Mouse (Mus musculus): ENCODE measurements around the gene Ppara.
A peak's percentile ranks its signal among the peaks of the same experiment; 100 is the strongest.

Gene Ppara

GRCm38 (mm10) chr15:85802931-85803330 lies 68.1 kb downstream of the Ppara start:
- no peak for DNase-seq (ENCODE audit: low spot score in 2 of 2)

GRCm38 (mm10) chr15:85806886-85807285 lies 72.1 kb downstream of the Ppara start:
- DNase-seq (ENCODE audit: low spot score in 2 of 2): no peak

DNA sequence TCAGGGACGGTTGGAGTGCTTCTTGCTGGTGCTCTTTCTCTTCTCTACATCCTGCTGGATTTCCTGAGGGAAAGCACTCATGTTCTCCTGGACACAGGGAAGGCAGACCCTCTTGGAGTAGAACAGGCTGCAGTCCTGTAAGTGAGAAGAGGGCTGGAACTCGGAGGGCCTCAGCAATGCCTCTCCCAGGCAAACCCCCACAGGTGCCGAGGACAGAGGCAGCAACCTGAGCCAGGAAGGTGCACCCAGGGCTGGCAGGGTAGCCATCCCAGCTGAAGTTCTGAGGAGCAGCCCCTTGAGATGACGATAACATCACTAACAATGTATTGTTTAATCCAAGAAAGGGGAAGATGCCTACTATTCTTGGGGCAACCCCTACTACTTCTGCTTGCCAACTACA lies 72.6 kb downstream of the Ppara start:
- DNase-seq (ENCODE audit: low spot score in 2 of 2): no peak

GRCm38 (mm10) chr15:85808031-85808430 lies 73.2 kb downstream of the Ppara start:
- DNase-seq (ENCODE audit: low spot score in 2 of 2): no peak

GRCm38 (mm10) chr15:85808434-85808833 lies 73.7 kb downstream of the Ppara start:
- DNase-seq (ENCODE audit: low spot score in 2 of 2): no peak

GRCm38 (mm10) chr15:85809091-85809490 lies 74.3 kb downstream of the Ppara start:
- no peak for DNase-seq (ENCODE audit: low spot score in 2 of 2)

DNA sequence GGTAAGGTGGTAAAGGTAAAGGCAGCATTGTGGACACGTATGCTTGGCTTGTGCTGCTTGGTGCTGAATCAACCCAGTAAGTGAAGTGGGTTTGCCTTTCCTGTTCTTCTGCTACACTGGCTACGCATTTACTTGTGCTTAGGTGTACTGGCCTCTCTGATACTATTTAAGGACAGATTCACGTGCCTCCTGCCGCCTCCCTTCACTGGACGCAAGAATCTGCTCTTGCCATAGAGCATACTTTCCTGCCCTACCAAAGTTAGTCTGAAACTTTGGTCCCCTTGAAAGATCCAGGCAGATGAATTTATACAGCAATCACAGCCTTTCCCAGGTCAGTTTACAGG lies 75.7 kb downstream of the Ppara start:
- no peak for DNase-seq (ENCODE audit: low spot score in 2 of 2)

DNA sequence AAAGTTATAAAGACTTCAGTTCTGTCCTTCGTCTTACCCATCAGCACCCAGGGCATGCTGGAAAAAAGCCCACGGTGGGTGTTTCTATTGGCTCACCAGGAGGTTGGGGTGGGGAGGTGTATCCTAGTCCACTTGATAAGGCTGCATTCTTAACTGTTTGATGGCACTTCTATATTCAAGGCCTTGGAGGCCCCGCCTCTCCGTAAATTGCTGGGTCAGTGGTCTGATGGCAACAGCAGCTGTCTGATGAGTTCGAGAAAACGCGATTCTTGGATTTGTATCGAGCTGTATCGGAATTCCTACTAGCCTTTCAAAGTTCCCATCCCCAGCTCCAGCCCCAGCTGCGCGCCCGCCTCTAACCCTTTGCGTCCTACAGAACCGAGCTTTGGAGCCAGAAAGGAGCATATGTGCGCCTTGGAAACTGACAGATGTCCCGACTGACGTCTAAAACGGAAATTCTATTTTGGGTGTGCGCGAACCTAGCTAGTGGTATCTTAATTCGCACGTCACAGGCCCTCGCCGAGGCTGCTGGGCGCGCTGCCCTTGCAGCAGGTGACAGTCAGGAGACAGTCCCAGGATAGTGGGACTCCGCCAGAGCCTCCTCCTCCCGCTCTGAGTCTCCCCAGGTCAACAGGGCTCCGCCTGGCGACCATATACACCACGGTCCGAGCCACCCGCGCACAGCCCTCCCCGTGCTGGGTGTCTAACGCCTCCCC lies 76.2 kb downstream of the Ppara start:
- DNase-seq (ENCODE audit: low spot score in 2 of 2): no peak

GRCm38 (mm10) chr15:85811535-85812277 lies 76.9 kb downstream of the Ppara start, which contains the start of gene Cdpf1:
TSS of gene Cdpf1 (minus strand) at chr15:85811697.
- peak; percentile 98 for DNase-seq (ENCODE audit: low spot score in 2 of 2)

DNA sequence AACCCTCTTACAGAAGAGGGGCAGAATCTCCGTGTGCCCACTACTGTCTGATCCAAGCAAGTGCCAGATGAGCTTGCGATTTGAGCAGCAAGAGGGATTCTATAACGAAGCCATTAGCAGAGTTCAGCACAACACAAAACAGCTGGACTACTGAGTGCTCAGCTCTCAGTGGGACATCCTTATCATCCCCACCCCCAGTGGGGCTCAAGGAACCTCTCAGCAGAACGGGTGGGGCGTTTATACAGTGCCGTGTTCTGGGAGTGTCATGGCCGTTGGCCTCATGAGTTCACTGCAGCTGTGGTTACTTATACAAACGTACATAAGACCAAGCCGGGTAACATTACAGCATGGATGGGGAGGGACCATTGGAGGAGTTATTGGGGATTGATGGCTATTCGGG lies 78.6 kb downstream of the Ppara start:
- DNase-seq (ENCODE audit: low spot score in 2 of 2): no peak

DNA sequence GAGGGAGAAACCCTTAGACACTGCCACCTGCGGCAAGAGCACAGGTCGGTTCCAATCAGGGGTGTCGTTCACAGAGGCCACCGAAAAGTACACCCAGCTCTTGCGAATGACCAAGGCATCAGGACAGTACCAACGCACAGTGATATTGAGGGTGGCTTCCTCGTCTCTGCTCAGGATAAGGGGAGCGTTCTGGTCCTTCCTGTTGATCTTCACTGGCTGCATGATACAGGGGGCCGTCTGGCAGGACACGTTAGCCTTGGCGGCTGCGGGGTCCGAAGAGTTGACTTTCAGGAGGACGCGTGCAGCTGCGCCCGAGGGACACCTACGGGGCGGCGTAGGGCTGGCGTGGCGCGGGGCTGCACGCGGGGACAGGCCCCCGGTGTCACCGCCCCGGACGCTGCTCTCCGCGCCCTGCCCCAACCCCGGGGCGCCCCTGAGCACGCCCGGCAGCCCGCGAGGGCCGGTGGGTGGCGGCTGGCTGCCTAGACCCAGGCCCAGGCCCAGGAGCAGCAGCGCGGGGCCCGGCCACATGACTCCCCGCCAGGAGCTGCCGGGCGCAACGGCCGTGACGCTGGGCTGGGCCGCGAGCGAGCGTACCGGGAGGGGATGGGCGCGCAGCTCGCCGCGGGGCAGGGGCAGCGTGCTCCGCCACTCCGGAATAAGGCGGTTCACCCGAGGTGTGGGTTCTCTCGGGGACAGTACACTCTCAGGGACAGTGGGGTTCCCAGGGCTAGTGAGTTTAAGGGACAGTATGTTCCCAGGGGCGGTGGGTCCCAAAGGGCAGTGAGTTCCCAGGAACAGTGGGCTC lies 86.6 kb downstream of the Ppara start, which contains the start of gene Pkdrej:
Pkdrej (minus strand) TSS at position 532 of the 808 bp plus-strand sequence.
- DNase-seq (ENCODE audit: low spot score in 2 of 2): no peak

DNA sequence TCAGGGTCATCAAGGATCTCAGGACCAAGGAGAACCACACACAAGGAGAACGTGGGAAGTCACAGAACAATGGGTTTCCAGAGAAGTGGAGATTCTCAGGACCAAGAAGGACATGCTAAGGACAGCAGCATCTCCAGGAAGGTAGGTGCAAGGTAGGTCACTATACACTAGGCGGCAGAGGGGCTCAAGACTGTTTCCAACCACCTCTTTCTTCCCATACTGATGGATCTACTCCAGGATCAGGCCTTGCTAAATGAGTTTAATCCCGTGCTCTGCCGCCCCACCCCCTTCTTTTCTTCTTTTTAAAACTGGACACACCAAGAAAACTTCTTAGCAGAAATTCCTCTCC lies 87.2 kb downstream of the Ppara start:
- no peak for DNase-seq (ENCODE audit: low spot score in 2 of 2)

GRCm38 (mm10) chr15:85826676-85827075 lies 91.9 kb downstream of the Ppara start:
- DNase-seq (ENCODE audit: low spot score in 2 of 2): no peak

DNA sequence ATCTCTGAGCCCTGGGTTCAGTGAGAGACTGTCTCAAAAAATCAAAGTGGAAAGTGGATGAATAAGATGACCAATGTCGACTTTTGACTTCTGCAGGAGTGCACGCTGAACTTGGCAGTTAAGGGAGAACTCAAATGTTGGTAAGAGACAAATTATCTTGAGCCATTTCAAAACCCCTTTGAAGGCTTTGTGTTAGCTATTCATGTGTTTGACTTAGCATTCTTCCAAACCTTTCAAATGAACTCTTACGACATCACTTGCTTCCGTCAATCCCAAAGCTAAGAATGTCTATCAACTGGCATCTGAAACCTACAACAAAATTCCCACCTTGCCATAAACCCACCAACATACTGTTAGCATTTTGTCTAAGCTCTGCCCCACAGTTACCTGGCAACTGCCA lies 93.3 kb downstream of the Ppara start:
- DNase-seq (ENCODE audit: low spot score in 2 of 2): no peak

DNA sequence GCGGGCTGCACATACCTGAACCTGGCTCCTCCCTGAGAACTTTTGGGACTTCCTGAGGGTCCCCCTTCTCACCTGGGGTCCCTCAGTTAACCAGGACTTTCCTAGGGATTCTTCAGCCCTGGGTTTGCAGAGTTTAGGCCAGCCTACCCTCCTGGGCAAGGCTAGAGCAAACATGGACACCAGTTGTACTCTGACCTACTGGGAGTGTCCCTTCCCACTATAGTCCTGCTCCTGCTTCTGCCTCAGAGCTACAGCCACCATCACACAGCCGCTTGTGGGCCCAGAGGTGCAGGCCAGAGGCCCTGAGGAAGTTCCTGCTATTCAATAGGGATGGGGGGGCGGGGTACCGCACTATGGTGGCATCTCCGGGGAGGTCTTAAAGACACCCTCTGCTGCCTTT lies 94.7 kb downstream of the Ppara start:
- no peak for DNase-seq (ENCODE audit: low spot score in 2 of 2)

DNA sequence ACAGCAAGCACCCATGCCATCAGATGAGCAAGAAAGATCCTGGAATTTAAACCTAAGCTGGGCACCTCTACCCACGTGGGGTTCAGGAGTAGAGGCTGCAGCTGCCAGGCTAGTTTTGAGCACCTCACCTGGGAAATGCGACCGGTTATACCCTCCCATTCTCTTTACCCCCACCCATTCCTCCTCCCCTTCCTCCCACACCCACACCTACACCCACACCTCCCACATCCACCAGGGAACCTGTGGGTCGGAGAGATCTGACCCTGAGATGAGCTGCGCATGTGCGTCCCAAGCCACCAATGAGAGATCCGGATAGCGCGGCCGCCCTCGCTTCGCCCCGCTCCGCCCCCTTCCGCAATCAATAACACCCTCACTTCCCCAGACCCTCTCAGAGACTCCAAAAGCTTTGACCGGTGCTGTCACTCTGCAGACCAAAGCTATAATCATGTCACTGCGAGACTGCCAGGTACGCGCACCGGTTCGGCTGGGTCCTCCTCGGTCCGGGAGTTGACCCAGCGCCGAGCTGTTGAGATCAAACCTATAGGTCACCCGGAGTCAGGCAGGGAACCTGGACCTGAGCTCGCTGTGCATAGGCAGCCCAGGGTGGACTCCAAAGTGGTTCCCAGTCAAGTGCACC lies 97.3 kb downstream of the Ppara start, which contains the start of gene Ttc38:
Ttc38 (plus strand) TSS at position 353 of the 637 bp plus-strand sequence.
- peak; percentile 69 to 73 for DNase-seq (ENCODE audit: low spot score in 2 of 2)

DNA sequence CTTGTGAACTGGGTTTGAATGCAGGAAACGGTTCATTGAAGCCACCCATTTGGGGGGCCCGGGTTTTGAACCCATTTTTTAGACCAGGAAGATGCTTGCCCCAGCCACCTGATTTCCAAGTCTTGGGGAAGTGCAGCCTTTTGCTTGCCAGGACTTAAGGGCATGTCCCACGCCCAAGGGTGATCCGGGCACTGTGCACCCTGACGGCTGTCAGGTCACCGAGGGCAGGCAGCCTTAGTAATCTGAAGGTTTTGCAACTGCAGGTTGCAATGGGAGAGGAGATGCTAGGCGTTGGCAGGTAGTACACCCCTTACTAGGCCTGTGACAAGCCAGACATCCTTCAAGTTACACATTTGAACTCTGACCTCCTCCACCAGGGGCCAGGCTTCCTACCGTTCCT lies 97.8 kb downstream of the Ppara start:
- no peak for DNase-seq (ENCODE audit: low spot score in 2 of 2)

DNA sequence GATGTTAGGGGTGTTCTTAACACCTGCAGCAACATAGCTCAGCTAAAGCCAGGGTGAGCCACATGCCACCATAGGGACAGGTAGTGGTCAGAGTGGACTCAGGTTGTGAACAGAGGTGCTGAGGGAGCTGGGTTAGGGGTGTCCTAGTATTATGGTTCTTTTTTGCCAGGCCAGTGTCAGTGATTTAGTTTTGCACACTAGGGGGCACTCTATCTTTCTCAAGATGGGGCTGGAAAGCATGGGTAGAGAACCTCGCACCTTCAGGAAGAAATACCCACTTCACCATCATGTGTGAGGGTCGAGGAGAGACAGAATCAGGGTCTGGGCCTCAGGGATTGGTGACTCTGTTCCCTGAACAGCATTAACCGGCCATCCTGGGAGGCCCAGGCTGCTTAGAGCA lies 100.6 kb downstream of the Ppara start:
- DNase-seq (ENCODE audit: low spot score in 2 of 2): no peak

GRCm38 (mm10) chr15:85836887-85837286 lies 102.1 kb downstream of the Ppara start:
- DNase-seq (ENCODE audit: low spot score in 2 of 2): no peak

DNA sequence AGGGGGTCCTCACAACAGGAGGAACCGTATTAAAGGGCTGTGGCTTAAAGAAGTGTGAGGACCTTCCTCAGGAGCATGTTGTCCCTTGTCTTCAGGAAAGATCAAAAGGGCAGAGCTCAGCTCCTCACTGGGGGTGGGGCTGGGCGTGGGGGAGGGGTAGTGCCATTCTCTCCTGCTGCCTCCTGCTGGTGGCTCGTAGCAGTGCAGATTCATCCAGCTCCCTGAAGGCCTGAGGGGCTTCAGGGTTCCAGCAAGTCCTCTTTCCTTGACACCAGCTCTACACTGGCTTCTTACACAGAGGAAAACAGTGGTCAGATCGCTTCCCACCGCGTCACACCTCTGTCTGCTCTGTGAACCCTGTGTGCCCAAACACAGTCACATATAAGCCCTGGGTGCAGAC lies 106.2 kb downstream of the Ppara start:
- DNase-seq (ENCODE audit: low spot score in 2 of 2): peak in 1 of 2 experiments; percentile 27

GRCm38 (mm10) chr15:85841796-85842360 lies 107.1 kb downstream of the Ppara start:
- DNase-seq (ENCODE audit: low spot score in 2 of 2): no peak

- no peak for DNase-seq (ENCODE audit: low spot score in 2 of 2)
Observed at GRCm38 (mm10) chr15:85845071-85845470, 110.3 kb downstream of the Ppara start.
